Mouse (Mus musculus): ENCODE measurements around the gene Frmpd3. TPM values are rescaled to one million over a fixed set of nuclear protein-coding genes. Genes with fewer than 3 reads are reported as not detected.

Frmpd3 gene
- total RNA-seq, 1 experiment from 2014 or later: not detected

DNA sequence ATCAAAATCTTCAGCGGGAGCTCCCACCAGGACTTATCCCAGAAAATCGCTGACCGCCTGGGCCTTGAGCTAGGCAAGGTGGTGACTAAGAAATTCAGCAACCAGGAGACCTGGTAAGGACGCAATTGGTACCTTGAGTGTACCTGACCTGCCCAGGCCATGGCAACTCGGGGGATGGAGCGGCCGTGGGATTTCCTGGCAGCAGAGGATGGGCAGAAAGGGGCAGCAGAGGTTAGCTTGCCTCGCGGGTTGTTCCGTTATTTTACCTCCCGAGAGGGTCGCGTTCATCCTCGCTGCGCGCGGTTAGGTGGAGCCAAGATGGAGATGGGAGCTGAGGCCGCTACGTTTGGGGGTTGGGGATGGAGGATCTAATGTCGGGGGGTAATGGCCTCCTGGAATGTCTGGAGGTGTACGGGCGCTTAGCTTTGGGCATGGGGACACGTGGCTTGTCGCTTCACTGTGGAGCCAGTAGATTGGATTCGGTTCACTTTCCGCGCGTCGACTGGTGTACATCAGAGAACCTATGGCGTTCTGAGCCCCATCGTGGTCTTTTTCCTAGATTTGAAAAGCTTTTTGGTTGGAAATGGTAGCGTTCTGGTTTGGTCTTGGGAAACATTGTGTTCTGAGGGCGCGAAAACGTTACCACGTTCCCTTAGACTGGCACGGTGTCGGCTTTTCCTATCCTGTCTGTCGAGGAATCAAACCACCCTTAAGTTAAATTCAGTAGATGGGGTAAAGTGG lies 114.9 kb downstream of the Frmpd3 start:
- DNase-seq: peak; percentile 4

- DNase-seq: no peak
Observed at GRCm38 (mm10) chrX:140457502-140457901, 115.4 kb downstream of the Frmpd3 start.

DNA sequence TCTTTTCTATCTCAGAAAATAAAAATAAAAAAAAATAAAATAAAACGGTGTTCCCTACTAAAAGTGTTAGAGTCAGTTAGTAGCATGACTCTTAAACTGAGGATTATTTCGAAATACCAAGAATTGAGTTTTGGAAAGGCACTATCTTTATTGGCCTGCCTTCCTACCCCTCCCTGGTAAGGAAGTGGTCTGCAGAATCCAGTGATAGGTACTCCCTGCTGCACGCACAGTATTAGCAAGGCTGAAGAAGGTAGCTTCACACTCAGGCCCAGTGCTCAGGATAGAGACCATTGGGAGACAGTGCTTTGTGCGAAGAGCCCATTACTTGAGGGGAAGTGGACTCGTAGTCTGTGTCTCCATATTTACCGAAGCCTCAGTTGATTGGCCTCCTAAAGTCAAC lies 136.2 kb downstream of the Frmpd3 start:
- DNase-seq: no peak

GRCm38 (mm10) chrX:140479171-140479570 lies 137.1 kb downstream of the Frmpd3 start:
- DNase-seq: peak; percentile 43

Small RNA genes lying within 50 kb of the gene (microRNA-seq; reads per million reads assigned to microRNA genes)
- gene Mir3475: 1.7 to 1.8 reads per million in 2 experiments

Other genes with a start within 250 kb of the Frmpd3 start
- gene Prps1, start 114.3 kb downstream of the Frmpd3 start, total RNA-seq (2021): 16.2 and 18.5 TPM in 2 replicates